Mouse (Mus musculus): Measurements from ENCODE around the gene Cenpt. TPM values are rescaled to one million over a fixed set of nuclear protein-coding genes. Genes with fewer than 3 reads are reported as not detected.

The Cenpt gene
- polyA plus RNA-seq, 1 experiment from 2014 or later: 45.9 TPM

GRCm38 (mm10) chr8:105813241-105813640 lies 39.8 kb downstream of the Cenpt start:
- 0 out of 2 replicates have a peak, but pooled peaks cover 3% of the 10 kb centered on the region for H3K36me3 ChIP-seq (ENCODE audit: control insufficient read depth, insufficient read depth, low read length)
- H3K4me2 ChIP-seq (ENCODE audit: low read length): no peak overlapping the region
- no peaks in the 10 kb centered on the region for H3K27me3 ChIP-seq (ENCODE audit: control insufficient read depth, insufficient read depth, low read depth, low read length)
- no peak overlapping the region for H3K27ac ChIP-seq (ENCODE audit: low read length)
- no peak overlapping the region for H3K4me3 ChIP-seq (ENCODE audit: low read depth, low read length)
- ATAC-seq: no peak
- H3K4me1 ChIP-seq (ENCODE audit: control insufficient read depth, insufficient read depth, low read length): no peaks in the 10 kb centered on the region
- no peak overlapping the region for H3K9ac ChIP-seq (ENCODE audit: low read depth, low read length)
- 98% methylated on average over 6 of the region's 6 CpGs for WGBS
- no peaks in the 10 kb centered on the region for H3K9me3 ChIP-seq (replicated peaks; ENCODE audit: control insufficient read depth, low read length, poor library complexity, severe bottlenecking)

DNA sequence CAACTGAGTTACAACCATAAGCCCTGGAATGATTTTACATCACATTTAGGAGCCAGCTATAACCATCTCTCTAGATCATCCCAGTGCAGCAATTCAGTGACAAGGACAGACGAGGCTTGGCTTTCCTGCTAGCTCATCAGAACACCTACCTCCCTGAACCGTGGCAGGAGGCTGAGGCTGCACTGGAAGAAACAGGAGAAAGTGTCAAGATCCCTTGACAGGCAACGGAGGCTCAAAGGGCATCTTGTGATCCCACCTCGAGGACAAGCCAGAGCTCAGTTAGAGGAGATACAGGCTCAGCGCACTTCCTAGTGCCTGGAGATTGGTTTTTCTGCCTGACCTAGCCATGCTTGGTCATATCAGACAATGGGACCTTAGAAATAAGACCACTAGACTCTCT lies 40.6 kb downstream of the Cenpt start:
- WGBS: 92% methylated on average over 5 of the region's 5 CpGs
- Histone ChIP-seq H3K9me3 (replicated peaks; ENCODE audit: control insufficient read depth, low read length, poor library complexity, severe bottlenecking) (no peaks in the 10 kb centered on the region), H3K9ac (ENCODE audit: low read depth, low read length) (no peak overlapping the region), H3K27me3 (ENCODE audit: control insufficient read depth, insufficient read depth, low read depth, low read length) (no peaks in the 10 kb centered on the region), H3K36me3 (ENCODE audit: control insufficient read depth, insufficient read depth, low read length) (0 out of 2 replicates have a peak, but pooled peaks cover 3% of the 10 kb centered on the region), H3K4me3 (ENCODE audit: low read depth, low read length) (no peak overlapping the region), H3K4me1 (ENCODE audit: control insufficient read depth, insufficient read depth, low read length) (no peaks in the 10 kb centered on the region), H3K4me2 (ENCODE audit: low read length) (no peak overlapping the region), H3K27ac (ENCODE audit: low read length) (no peak overlapping the region)
- ATAC-seq: no peak

DNA sequence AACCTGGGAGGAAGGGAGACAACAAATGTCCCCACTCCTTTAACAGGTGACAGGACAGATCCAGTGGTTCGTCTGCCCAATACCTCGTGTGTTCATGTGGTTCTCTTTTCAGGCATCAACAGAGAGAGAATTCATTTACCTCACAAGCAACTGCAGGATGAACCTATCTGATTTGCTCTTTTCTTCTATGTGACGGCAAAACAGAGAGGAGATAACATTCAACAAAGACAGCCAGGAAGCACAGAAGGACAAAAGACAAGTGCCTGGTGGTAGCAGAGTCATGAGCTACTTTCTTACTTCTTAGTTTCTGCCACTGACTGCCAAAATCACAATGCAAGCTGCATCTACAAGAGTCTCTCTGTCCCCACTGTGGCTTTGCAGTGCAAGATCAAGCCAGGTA lies 41.5 kb downstream of the Cenpt start:
- 77% methylated on average over 3 of the region's 3 CpGs for WGBS
- no peak overlapping the region for H3K4me2 ChIP-seq (ENCODE audit: low read length)
- H3K36me3 ChIP-seq (ENCODE audit: control insufficient read depth, insufficient read depth, low read length): 0 out of 2 replicates have a peak, but pooled peaks cover 3% of the 10 kb centered on the region
- H3K9ac ChIP-seq (ENCODE audit: low read depth, low read length): no peak overlapping the region
- no peaks in the 10 kb centered on the region for H3K27me3 ChIP-seq (ENCODE audit: control insufficient read depth, insufficient read depth, low read depth, low read length)
- no peaks in the 10 kb centered on the region for H3K4me1 ChIP-seq (ENCODE audit: control insufficient read depth, insufficient read depth, low read length)
- no peak overlapping the region for H3K27ac ChIP-seq (ENCODE audit: low read length)
- no peak overlapping the region for H3K4me3 ChIP-seq (ENCODE audit: low read depth, low read length)
- no peak for ATAC-seq
- H3K9me3 ChIP-seq (replicated peaks; ENCODE audit: control insufficient read depth, low read length, poor library complexity, severe bottlenecking): no peaks in the 10 kb centered on the region

- 85% methylated on average over 10 of the region's 10 CpGs for WGBS
- no peaks in the 10 kb centered on the region for H3K27me3 ChIP-seq (ENCODE audit: control insufficient read depth, insufficient read depth, low read depth, low read length)
- H3K4me1 ChIP-seq (ENCODE audit: control insufficient read depth, insufficient read depth, low read length): no peaks in the 10 kb centered on the region
- 0 out of 2 replicates have a peak, but pooled peaks cover 3% of the 10 kb centered on the region for H3K36me3 ChIP-seq (ENCODE audit: control insufficient read depth, insufficient read depth, low read length)
- no peak for ATAC-seq
- H3K9me3 ChIP-seq (replicated peaks; ENCODE audit: control insufficient read depth, low read length, poor library complexity, severe bottlenecking): no peaks in the 10 kb centered on the region
- H3K4me2 ChIP-seq (ENCODE audit: low read length): no peak overlapping the region
- H3K4me3 ChIP-seq (ENCODE audit: low read depth, low read length): no peak overlapping the region
- no peak overlapping the region for H3K9ac ChIP-seq (ENCODE audit: low read depth, low read length)
- no peak overlapping the region for H3K27ac ChIP-seq (ENCODE audit: low read length)
These were observed 42.0 kb downstream of the Cenpt start for GRCm38 (mm10) chr8:105811061-105811460.

DNA sequence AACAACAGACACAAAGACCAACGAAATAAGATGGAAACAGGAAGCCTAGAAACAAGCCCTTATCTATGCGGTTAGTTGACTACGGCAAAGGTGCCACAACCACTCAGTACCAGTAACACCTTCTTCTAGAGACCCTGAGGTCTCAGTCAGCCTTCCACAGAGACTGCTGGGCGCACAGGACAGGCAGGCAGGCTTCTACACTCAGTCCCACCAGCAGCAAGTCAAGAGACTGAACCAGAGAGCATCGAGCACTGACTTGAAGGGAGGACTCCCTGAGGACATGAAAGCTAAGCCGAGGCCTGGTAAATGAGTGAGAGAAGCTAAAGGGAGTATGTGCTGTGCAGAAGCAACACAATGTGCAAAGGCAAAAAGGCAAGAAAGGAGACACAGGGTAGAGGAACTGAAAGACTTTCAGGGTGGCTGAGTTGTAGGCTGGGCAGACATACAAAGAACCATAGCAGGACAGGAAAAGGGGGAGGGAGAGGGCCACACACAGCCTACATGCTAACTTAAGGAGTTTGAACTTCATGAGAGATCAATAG lies 42.8 kb downstream of the Cenpt start:
- Histone ChIP-seq H3K4me1 (ENCODE audit: control insufficient read depth, insufficient read depth, low read length) (no peaks in the 10 kb centered on the region), H3K27ac (ENCODE audit: low read length) (no peak overlapping the region), H3K4me3 (ENCODE audit: low read depth, low read length) (no peak overlapping the region), H3K36me3 (ENCODE audit: control insufficient read depth, insufficient read depth, low read length) (0 out of 2 replicates have a peak, but pooled peaks cover 3% of the 10 kb centered on the region), H3K9me3 (replicated peaks; ENCODE audit: control insufficient read depth, low read length, poor library complexity, severe bottlenecking) (no peaks in the 10 kb centered on the region), H3K9ac (ENCODE audit: low read depth, low read length) (no peak overlapping the region), H3K4me2 (ENCODE audit: low read length) (no peak overlapping the region), H3K27me3 (ENCODE audit: control insufficient read depth, insufficient read depth, low read depth, low read length) (no peaks in the 10 kb centered on the region)
- 82% methylated on average over 6 of the region's 6 CpGs for WGBS
- no peak for ATAC-seq

DNA sequence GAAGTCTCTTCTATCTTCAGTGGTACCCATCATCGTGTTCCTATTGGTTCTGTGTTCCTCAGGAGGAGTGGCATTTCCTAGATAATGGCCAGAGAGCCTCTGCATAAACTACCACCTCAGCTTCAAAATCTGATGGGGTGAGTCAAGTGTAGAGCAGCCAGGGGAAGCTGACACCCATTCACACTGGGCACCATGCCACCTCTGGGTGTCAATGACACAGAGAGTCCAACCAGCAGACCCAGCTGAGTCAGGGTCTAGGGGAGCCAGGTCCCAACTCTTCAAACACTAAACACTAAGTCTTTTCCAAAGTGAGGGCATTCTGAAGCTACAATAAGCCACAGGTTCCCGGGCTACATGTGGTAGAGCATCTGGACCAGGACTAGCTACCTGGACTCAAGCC lies 44.6 kb downstream of the Cenpt start:
- ATAC-seq: no peak
- H3K27ac ChIP-seq (ENCODE audit: low read length): no peak overlapping the region
- no peaks in the 10 kb centered on the region for H3K4me1 ChIP-seq (ENCODE audit: control insufficient read depth, insufficient read depth, low read length)
- H3K36me3 ChIP-seq (ENCODE audit: control insufficient read depth, insufficient read depth, low read length): 0 out of 2 replicates have a peak, but pooled peaks cover 5% of the 10 kb centered on the region
- H3K9ac ChIP-seq (ENCODE audit: low read depth, low read length): no peak overlapping the region
- H3K4me3 ChIP-seq (ENCODE audit: low read depth, low read length): no peak overlapping the region
- no peak overlapping the region for H3K4me2 ChIP-seq (ENCODE audit: low read length)
- H3K27me3 ChIP-seq (ENCODE audit: control insufficient read depth, insufficient read depth, low read depth, low read length): no peaks in the 10 kb centered on the region
- no peaks in the 10 kb centered on the region for H3K9me3 ChIP-seq (replicated peaks; ENCODE audit: control insufficient read depth, low read length, poor library complexity, severe bottlenecking)
- 98% methylated on average over 2 of the region's 2 CpGs for WGBS

- Histone ChIP-seq H3K36me3 (ENCODE audit: control insufficient read depth, insufficient read depth, low read length) (0 out of 2 replicates have a peak, but pooled peaks cover 5% of the 10 kb centered on the region), H3K4me2 (ENCODE audit: low read length) (no peak overlapping the region), H3K27me3 (ENCODE audit: control insufficient read depth, insufficient read depth, low read depth, low read length) (no peaks in the 10 kb centered on the region), H3K27ac (ENCODE audit: low read length) (no peak overlapping the region), H3K4me3 (ENCODE audit: low read depth, low read length) (no peak overlapping the region), H3K9me3 (replicated peaks; ENCODE audit: control insufficient read depth, low read length, poor library complexity, severe bottlenecking) (no peaks in the 10 kb centered on the region), H3K4me1 (ENCODE audit: control insufficient read depth, insufficient read depth, low read length) (no peaks in the 10 kb centered on the region), H3K9ac (ENCODE audit: low read depth, low read length) (no peak overlapping the region)
- ATAC-seq: no peak
- WGBS: 77% methylated on average over 5 of the region's 5 CpGs
These were observed 45.3 kb downstream of the Cenpt start for GRCm38 (mm10) chr8:105807766-105808165.

DNA sequence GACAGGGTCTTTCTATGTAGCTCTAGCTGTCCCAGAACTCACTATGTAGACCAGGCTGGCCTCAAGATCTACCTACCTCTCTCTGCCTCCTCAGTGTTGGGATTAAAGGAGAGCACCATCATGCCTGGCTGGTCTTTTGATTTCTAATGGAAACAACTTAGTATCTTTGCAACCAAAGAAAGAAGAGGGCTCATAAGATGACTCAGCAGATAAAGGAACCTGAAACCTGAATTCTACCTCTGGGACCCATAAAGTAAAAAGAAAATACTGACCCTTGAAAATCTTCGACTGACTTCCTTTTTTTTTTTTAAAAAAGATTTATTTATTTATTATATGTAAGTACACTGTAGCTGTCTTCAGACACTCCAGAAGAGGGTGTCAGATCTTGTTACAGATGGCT lies 47.1 kb downstream of the Cenpt start:
- Histone ChIP-seq H3K4me1 (ENCODE audit: control insufficient read depth, insufficient read depth, low read length) (no peaks in the 10 kb centered on the region), H3K27me3 (ENCODE audit: control insufficient read depth, insufficient read depth, low read depth, low read length) (no peaks in the 10 kb centered on the region), H3K36me3 (ENCODE audit: control insufficient read depth, insufficient read depth, low read length) (0 out of 2 replicates have a peak, but pooled peaks cover 3% of the 10 kb centered on the region), H3K9me3 (replicated peaks; ENCODE audit: control insufficient read depth, low read length, poor library complexity, severe bottlenecking) (no peaks in the 10 kb centered on the region), H3K4me3 (ENCODE audit: low read depth, low read length) (no peak overlapping the region), H3K27ac (ENCODE audit: low read length) (no peak overlapping the region), H3K4me2 (ENCODE audit: low read length) (no peak overlapping the region), H3K9ac (ENCODE audit: low read depth, low read length) (no peak overlapping the region)
- WGBS: 91% methylated on average over 1 of the region's 1 CpGs
- no peak for ATAC-seq

- no peaks in the 10 kb centered on the region for H3K9me3 ChIP-seq (replicated peaks; ENCODE audit: control insufficient read depth, low read length, poor library complexity, severe bottlenecking)
- ATAC-seq: no peak
- H3K27ac ChIP-seq (ENCODE audit: low read length): no peak overlapping the region
- H3K27me3 ChIP-seq (ENCODE audit: control insufficient read depth, insufficient read depth, low read depth, low read length): no peaks in the 10 kb centered on the region
- 0 out of 2 replicates have a peak, but pooled peaks cover 2% of the 10 kb centered on the region for H3K36me3 ChIP-seq (ENCODE audit: control insufficient read depth, insufficient read depth, low read length)
- WGBS: 65% methylated on average over 3 of the region's 3 CpGs
- no peak overlapping the region for H3K4me2 ChIP-seq (ENCODE audit: low read length)
- no peak overlapping the region for H3K4me3 ChIP-seq (ENCODE audit: low read depth, low read length)
- H3K9ac ChIP-seq (ENCODE audit: low read depth, low read length): no peak overlapping the region
- no peaks in the 10 kb centered on the region for H3K4me1 ChIP-seq (ENCODE audit: control insufficient read depth, insufficient read depth, low read length)
These were observed 47.7 kb downstream of the Cenpt start for GRCm38 (mm10) chr8:105805346-105805745.
